Mouse (Mus musculus) cerebellum, postnatal 14 days (tissue): ENCODE measurements around the gene Arhgef17.
A peak's percentile ranks its signal among the peaks of the same experiment; 100 is the strongest.
"Not testable (repeated sequence)": the region's sequence is repeated elsewhere in the genome, so short reads cannot be mapped to it uniquely, and the experiment has no call there.

Experiments
- DNase-seq, 2 experiments: peaks; one replicate each; pipeline ENCODE4 v3.0.0; 2021; ENCODE audit warnings: mixed read lengths in 2 of 2

Gene Arhgef17

GRCm38 (mm10) chr7:100871355-100871754 is 60.6 kb downstream of the Arhgef17 start:
- no peak for DNase-seq

DNA sequence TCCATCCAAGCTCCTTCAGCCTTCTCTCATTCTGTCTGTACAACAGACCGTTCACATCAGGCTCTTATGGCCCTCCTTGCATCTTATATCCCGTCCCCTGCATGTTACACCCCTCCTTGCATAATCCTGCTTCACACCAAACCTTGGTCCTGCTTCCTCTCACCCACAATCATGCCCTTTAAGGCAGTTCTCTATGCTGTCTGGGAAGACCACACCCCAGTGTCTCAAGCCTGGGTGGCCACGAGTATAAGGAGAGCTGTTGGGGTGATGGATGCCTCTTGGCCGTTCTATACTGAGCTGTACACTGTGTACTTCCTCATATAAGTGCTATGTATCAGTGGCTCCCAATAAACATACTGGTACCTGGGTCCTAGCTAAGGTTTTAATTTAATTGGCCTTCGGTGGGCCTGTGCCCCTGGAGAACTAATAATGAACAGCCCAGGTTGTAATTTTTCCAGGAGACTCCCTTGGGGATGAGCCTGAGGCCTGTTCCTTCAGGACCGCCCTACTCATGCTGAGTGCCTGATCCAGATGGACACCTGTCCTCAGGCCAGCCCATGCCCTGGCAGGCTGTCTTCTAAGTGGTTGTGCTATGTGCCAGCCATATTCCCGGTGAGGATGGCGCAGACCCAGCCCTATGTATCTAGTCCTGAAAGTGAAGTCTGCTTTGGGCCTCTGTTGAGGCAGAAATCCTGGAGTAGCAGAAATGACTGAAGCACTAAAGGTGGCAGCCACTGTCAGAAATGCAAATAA is 61.9 kb downstream of the Arhgef17 start:
- DNase-seq = peak; percentile 42 to 44

DNA sequence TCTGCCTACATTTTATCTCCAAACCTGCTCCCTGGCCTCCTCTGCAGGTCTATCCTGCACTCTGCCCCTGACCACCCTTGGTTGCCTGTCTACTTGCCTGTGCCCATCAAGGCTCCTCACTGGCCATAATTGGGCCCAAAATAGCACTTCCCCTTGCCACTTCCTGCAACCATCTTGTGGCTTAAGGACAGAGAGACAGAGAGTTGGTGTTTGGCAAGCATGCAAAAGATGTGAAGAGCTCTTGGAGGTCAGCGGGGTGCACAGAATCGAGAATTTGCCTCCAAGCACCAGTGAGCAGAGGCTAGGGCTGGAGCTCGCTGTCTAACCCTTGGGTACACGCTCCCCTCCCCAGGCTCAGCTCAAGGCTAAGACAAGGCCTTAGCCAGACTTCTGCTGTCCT is 63.4 kb downstream of the Arhgef17 start:
- DNase-seq = no peak

- no peak for DNase-seq
These were observed 64.3 kb downstream of the Arhgef17 start for GRCm38 (mm10) chr7:100867561-100867960.

DNA sequence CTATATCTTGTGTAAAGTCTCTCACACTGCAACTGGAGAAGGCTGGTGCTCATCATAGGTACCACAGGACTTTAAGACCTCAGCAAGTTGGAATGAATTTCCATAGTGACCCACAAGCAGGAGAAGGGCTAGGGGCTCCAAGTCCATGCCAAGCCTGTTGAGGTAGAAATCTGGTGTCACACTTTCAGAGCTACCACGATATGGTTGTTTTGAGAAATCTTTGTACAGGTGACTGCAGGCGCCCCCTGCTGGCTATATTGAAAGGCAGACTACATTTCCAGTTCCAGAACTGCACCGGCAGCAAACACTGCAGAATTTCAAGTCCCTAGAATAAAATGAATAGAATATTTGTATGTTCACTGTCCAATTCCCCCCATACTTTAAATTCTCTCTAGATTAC is 65.2 kb downstream of the Arhgef17 start:
- DNase-seq = peak; percentile 83 to 85

DNA sequence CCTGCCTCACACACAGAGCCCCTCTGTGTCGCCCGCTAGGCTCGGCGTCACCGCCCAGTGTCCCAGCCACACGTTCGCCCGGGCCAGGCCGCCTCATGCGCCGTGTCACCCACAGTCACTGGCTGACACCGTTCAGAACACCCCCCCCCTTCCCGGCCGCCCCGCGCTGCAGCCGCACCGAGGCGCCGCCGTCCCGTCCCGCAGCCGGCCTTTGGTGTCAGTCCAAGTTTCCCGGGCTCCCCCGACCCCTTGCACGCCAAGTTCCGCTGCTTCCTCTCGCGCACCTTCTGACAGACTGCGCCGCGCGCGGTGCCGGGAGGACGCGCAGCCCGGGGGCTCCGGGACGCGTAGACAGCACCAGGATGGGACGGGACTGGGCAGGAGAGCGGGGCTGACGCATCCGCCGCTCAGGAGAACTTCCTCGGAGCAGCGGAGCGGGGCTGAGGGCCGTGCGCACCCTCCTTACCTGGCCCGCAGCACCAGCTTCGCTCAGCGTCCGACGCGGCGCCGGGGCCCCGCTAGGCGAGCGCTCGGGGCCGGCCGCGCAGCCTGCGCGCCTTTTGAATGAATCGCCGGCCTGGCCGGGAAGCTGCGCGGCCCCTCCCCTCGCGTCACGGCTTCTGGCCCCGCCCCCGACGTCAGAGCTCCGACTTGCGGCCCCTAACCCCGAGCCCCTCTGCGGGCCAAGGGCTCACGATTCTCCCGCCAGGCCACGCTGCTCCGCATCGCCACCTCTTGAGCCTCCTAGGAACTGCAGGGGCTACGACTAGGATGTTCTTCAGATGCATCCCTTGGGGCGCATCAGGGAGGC is 68.9 kb downstream of the Arhgef17 start, which contains the start of gene Relt:
Gene Relt (minus strand): TSS at position 619 of the 811 bp plus-strand sequence.
- DNase-seq = peak; percentile 97

DNA sequence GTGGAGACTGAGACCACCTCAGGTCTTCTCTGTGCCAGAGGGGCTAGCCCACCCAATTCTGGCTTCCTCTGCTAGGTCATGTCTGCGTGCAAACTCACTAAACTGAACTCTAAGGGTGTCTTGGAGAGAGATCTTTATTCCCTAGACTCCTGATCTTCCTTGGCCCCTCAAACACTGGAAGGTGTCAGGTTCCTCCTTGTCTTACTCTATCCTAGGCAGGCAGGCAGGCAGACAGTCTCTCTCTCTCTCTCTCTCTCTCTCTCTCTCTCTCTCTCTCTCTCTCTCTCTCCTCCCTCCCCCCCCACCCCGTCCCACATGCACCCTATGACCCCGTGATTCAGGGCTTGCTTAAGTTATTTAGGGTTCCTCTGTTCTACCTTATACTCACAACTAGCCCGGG is 69.6 kb downstream of the Arhgef17 start:
- no peak for DNase-seq

- DNase-seq = no peak
These were observed 70.7 kb downstream of the Arhgef17 start for GRCm38 (mm10) chr7:100861209-100861608.

GRCm38 (mm10) chr7:100860450-100860849 is 71.5 kb downstream of the Arhgef17 start:
- DNase-seq = no peak

DNA sequence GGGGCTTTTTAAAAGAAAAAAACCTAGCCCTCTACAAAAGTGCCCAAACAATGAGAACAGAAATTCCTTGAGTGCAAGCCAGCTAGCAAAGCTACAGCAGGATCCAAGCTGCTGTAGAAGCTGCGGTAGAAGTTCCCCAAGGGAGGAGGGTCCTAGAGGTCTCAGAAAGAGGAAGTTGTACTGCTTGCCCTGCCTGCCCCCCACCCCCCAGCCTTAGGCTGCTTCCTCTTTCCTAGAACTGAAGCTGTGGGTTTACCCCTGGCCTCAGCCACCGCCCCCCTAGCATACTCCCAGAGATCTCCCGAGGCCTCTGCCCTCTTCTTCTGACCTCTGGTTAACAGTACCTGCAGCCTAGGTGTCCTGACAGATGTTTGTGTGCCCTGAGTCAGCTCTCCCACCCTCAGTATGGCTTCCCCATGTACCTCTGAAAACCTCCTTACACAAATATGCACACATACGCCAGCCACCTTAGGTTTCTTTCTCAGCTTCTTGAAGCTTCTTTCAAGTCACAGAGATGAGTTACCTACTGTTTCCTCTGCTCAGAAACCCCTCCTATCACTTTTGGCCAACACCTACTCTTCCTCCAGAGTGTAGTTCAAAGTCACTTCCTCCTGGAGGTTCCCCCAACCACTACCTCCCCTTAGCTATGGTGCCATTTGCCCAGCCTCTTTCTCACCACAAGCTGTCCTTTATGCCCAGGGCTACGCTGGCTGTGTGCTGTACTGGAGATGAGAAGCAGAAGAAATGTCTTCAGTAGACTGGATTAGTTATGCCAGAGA is 75.9 kb downstream of the Arhgef17 start:
- no peak for DNase-seq

- DNase-seq = no peak
These were observed 76.6 kb downstream of the Arhgef17 start for GRCm38 (mm10) chr7:100855300-100855699.

DNA sequence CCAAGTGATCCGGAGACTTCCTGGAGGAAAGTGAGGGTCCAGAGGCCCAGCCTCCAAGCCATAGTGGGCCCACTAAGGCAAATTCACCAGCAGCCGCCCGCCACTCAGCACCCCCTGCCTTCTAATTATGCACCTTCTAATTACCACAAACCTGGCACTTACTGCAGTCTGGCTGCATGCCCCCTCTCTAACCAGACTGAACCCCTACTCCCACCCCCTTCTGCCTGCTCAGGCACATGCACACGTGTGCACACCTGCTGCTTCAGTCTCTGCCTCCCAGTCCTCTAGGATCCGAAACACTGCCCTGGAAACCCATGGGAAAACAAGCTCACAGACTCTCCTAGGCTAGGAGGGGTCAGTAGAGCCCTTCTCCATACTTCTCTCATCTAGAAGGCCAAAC is 77.0 kb downstream of the Arhgef17 start:
- DNase-seq = peak in 1 of 2 experiments; percentile 58

- DNase-seq = no peak
These were observed 77.6 kb downstream of the Arhgef17 start for GRCm38 (mm10) chr7:100854137-100854814.

- DNase-seq = no peak
These were observed 78.5 kb downstream of the Arhgef17 start for GRCm38 (mm10) chr7:100853396-100853795.

GRCm38 (mm10) chr7:100851481-100852356 is 80.2 kb downstream of the Arhgef17 start:
- DNase-seq = no peak

DNA sequence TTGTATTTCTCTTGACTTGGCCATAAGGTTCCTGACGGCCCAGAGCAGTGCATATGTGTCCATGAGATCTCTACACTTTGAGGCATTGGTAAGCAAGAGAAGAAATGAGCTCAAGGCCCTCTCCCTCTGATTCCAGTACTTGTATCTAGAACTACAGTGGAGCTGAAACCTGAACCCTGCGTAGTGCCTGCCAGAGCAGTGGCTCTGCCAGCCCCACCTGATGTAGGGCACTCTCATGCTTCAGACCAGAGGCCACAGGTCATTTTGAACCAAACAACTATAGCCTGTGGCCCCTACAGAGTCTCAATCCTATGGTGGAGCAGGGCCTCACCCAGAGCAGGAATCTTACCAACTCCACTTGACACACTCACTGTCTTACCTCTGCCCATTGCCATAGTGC is 82.4 kb downstream of the Arhgef17 start:
- no peak for DNase-seq

DNA sequence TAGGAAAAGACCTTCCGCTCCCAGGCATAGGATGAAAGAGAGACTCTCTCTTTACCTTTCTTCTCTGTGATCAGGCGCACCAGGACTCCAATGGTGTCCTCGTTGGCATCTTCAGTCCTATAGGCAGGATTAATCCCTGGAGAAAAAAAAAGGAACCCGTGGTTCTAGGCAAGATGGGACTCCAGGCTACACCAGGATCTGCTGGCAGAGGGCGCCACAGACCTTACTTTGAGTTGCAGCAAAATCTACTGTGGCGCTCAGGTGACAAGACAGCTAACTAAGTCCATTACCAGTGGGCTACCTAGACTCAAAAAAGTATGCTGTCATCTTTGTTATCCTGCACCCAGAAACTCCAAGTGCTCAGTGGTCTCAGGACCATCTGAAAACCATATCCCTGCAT is 83.2 kb downstream of the Arhgef17 start:
- DNase-seq = peak; percentile 80 to 88

DNA sequence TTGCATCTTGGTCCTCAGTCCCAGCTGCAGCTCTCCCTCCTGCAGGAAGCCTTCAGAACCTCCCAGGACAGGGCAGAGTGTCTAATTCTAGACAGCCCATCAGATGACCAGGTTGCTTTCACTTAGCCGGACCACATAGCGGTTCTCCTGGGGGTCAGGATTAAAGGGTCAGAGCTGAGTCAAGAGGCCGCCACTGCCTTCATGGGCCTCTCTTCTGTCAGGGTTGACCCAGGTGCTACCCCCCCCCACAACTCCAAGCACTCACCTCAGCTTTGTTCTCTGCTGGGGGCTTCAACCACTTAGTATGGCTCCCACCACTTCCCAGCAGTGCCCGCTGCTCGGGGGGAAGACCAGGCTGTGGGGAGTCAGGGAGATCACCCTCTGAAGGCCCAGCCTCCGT is 84.8 kb downstream of the Arhgef17 start:
- DNase-seq = no peak

DNA sequence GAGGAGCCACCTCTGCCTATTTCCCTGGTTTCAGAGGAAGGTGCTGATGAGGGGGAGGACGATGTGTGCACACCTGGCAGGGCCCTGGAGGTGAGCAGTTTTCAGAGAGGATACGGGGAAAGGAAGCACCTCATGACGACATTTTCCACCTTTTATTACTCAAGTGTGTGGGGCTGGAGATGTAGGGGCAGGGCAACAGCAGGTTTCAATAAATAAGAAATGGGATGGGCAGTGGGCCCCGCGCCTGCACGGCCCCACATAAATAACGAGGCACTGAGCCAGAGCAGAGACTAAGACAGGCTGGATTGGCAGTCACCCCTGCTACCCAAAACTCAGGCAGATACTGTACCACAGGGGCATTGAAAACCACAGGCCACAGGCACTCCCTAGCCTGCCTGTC is 85.9 kb downstream of the Arhgef17 start:
- not testable (repeated sequence) for DNase-seq

DNA sequence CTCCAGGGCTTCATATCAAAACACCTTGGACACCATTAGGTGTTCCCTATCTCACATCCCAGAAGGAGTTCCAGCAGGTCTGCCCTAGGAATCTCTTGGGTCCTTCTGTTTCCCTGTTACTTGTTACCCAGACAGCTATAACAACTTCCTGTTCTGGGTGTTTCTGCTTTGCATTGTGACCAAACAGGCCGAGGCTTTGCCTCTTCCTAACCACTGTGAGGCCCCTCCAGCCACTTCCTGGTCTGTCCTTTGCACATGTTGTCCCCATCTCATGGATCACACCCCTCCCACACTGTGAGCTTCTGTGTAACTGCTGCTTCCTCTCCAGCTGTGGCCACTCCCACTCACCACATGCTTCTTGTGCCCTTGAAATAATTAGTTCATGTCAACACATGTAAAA is 86.5 kb downstream of the Arhgef17 start:
- DNase-seq = no peak

DNA sequence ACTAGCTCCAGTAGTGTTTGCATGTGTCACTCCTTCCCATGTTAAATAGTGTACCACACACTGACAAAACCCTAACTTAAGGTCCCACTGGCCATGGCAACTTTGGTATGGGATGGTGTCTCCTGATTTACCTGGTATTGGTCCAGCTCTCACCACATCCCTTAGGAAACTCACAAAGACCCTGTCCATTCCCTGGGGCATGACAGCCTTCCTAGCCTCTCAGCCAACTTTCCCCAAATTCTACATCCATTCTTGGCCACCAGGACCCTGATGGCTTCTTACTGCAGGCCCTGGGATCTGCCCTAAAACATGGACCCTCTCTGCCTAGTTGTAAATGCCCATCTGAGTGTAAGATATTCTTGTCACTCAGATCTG is 86.9 kb downstream of the Arhgef17 start:
- no peak for DNase-seq
